Mouse (Mus musculus) cerebellum, adult 2 months (tissue): Measurements from ENCODE around the gene Atox1. TPM values are rescaled to one million over a fixed set of nuclear protein-coding genes. Genes with fewer than 3 reads are reported as not detected.

ENCODE experiments used
- DNase-seq, 2 experiments: peaks; one replicate each; pipeline ENCODE4 v3.0.0; 2021
- H3K27ac ChIP-seq: fragments of 200-500 bp; 2 replicates; pipeline ENCODE4 v1.5.1; 2012; ENCODE audit warnings: low read length, control low read depth, inconsistent platforms; ENCODE audit not compliant: insufficient read depth
- H3K27me3 ChIP-seq: fragments of 200-500 bp; 2 replicates; pipeline ENCODE4 v1.6.1; 2012; ENCODE audit warnings: inconsistent platforms, mild to moderate bottlenecking, low read length, moderate library complexity; ENCODE audit not compliant: control insufficient read depth, insufficient read depth
- H3K4me1 ChIP-seq: fragments of 200-500 bp; 2 replicates; pipeline ENCODE4 v1.6.1; 2011; ENCODE audit warnings: low read length; ENCODE audit not compliant: control insufficient read depth, insufficient read depth
- H3K4me3 ChIP-seq: fragments of 200-500 bp; replicated peaks from 2 replicates; pipeline ENCODE3; 2011; ENCODE audit warnings: mild to moderate bottlenecking, low read depth, low read length, control low read depth; ENCODE audit not compliant: insufficient read depth
- CTCF ChIP-seq: fragments of 200-500 bp; IDR thresholded peaks from 2 replicates; pipeline ENCODE4 v1.5.1; 2011; ENCODE audit warnings: low read depth, mild to moderate bottlenecking, control low read depth, low read length, moderate library complexity, borderline replicate concordance; ENCODE audit not compliant: insufficient read depth
- POLR2A ChIP-seq: fragments of 200-500 bp; IDR thresholded peaks from 2 replicates; pipeline ENCODE4 v1.6.1; 2011; ENCODE audit warnings: low read length, control low read depth, borderline replicate concordance; ENCODE audit not compliant: insufficient read depth
- WGBS: fragments of 180-500 bp; shearing (Covaris S2); methylation state at CpG from one replicate; pipeline ENCODE4 v1.1.7; 2018; 5-methylcytosine and 5-hydroxymethylcytosine counted together
- polyA plus RNA-seq: library from polyadenylated mRNA; depleted of rRNA; stranded (reverse); fragments of >200 nt; gene quantifications from 2 replicates; pipeline ENCODE4 v1.2.3, GENCODE M21; 2012; rRNA removed

Atox1 gene
- polyA plus RNA-seq, 1 experiment, result 218 TPM

- WGBS, result 31% methylated on average over 9 of the region's 9 CpGs
Observed at GRCm38 (mm10) chr11:55397441-55397840, 63.6 kb downstream of the Atox1 start.

GRCm38 (mm10) chr11:55397036-55397435 lies 64.0 kb downstream of the Atox1 start:
- WGBS, result 80% methylated on average over 2 of the region's 2 CpGs
- H3K27me3 ChIP-seq, result no peaks in the 10 kb centered on the region
- H3K4me3 ChIP-seq, result no peak overlapping the region
- no peak for DNase-seq
- no peaks in the 10 kb centered on the region for H3K4me1 ChIP-seq
- no peak overlapping the region; the same call in 1 of the 2 replicates for H3K27ac ChIP-seq
- TF ChIP-seq CTCF (no peak), POLR2A (no peak)

More at GRCm38 (mm10) chr11:55397441-55397840, 63.6 kb downstream of the Atox1 start:
- peak in 1 of 2 experiments; percentile 30 for DNase-seq
- H3K27ac ChIP-seq, result no peak overlapping the region; the same call in 1 of the 2 replicates
- no peaks in the 10 kb centered on the region for H3K4me1 ChIP-seq
- no peak overlapping the region for H3K4me3 ChIP-seq
- TF ChIP-seq CTCF (no peak), POLR2A (no peak)
- no peaks in the 10 kb centered on the region for H3K27me3 ChIP-seq

Other genes starting within 250 kb of the Atox1 start
- 86.7 and 104 TPM in 2 replicates for gene Fat2, start 124.7 kb downstream of the Atox1 start, polyA plus RNA-seq
- gene Sparc, start 38.1 kb downstream of the Atox1 start, polyA plus RNA-seq, result 1,317 and 1,324 TPM in 2 replicates
- 21.3 and 22.8 TPM in 2 replicates for gene G3bp1, start 8.4 kb upstream of the Atox1 start, polyA plus RNA-seq
- 20.8 and 27.3 TPM in 2 replicates for gene Glra1, start 147.0 kb upstream of the Atox1 start, polyA plus RNA-seq